Mouse (Mus musculus) midbrain, embryonic 14.5 days (tissue): ENCODE results near the gene Helz. TPM values are rescaled to one million over a fixed set of nuclear protein-coding genes. Genes with fewer than 3 reads are reported as not detected.

ENCODE experiments used
- ATAC-seq: fragments of 200-750 bp; cut with Nextera tagmentation; 2 replicates; pipeline ENCODE4 v1.8.0; 2017; ENCODE audit warnings: moderate number of reproducible peaks, moderate library complexity; ENCODE audit not compliant: low FRiP score, low TSS enrichment
- DNase-seq: peaks from one replicate; pipeline ENCODE4 v3.0.0-alpha.2; 2015
- H3K27ac ChIP-seq: fragments of 300-500 bp; sonication (generic); replicated peaks from 2 replicates; pipeline ENCODE4 v1.5.1; 2014; ENCODE audit warnings: mild to moderate bottlenecking, low read depth, low read length, moderate library complexity
- H3K27me3 ChIP-seq: fragments of 300-500 bp; sonication (generic); 2 replicates; pipeline ENCODE4 v1.6.1; 2014; ENCODE audit warnings: low read length, control low read depth, mixed read lengths; ENCODE audit not compliant: control insufficient read depth, insufficient read depth
- H3K36me3 ChIP-seq: fragments of 300-500 bp; sonication (generic); 2 replicates; pipeline ENCODE4 v1.6.1; 2014; ENCODE audit warnings: low read length, control low read depth; ENCODE audit not compliant: control insufficient read depth, insufficient read depth
- H3K4me1 ChIP-seq: fragments of 300-500 bp; sonication (generic); 2 replicates; pipeline ENCODE4 v1.6.1; 2014; ENCODE audit warnings: mild to moderate bottlenecking, antibody characterized with exemption, low read length, control low read depth; ENCODE audit not compliant: control insufficient read depth, insufficient read depth
- H3K4me2 ChIP-seq: fragments of 300-500 bp; sonication (generic); 2 replicates; pipeline ENCODE4 v1.6.1; 2014; ENCODE audit warnings: mild to moderate bottlenecking, low read length, moderate library complexity
- H3K4me3 ChIP-seq: fragments of 300-500 bp; sonication (generic); replicated peaks from 2 replicates; pipeline ENCODE4 v1.5.1; 2014; ENCODE audit warnings: low read depth, low read length
- H3K9ac ChIP-seq: fragments of 300-500 bp; sonication (generic); replicated peaks from 2 replicates; pipeline ENCODE4 v1.6.1; 2014; ENCODE audit warnings: mild to moderate bottlenecking, low read length, moderate library complexity
- H3K9me3 ChIP-seq: fragments of 300-500 bp; sonication (generic); 2 replicates; pipeline ENCODE4 v1.6.1; 2016; ENCODE audit warnings: low read length, control low read depth, mixed read lengths; ENCODE audit not compliant: control insufficient read depth
- WGBS: fragments of 180-500 bp; shearing (Covaris S2); extraction: QIAGEN DNeasy Blood & Tissue Kit; methylation state at CpG from one replicate; pipeline ENCODE4 v1.1.7; 2014; 5-methylcytosine and 5-hydroxymethylcytosine counted together
- polyA plus RNA-seq: library from polyadenylated mRNA; unstranded; fragments of >200 nt; fragmentation: Nextera tagmentation; extraction: Ambion mirVana; gene quantifications from 2 replicates; pipeline ENCODE4 v1.2.1, GENCODE M21; 2014

Gene Helz
- polyA plus RNA-seq, 1 experiment from 2014 or later, result 23.4 TPM

DNA sequence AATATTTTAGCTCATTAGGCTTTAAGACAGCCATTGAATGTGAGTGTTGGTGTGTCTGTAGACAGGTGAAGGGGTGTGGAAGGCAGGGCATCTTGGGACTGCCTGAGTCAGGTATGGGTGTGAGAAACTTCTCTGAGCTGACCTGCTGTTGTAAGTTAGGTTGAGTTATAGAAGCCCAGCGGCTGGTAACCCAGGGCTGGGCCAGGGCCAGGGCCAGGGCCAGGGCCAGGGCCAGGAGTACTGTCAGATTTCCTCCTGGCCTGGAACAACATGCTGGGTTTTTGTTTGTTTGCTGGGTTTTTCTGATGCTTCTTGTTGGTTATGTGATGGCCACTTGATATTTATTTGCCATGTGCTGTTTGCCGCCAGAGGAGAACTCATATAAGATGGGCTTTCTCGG, 76.9 kb downstream of the Helz start:
- no peak overlapping the region for H3K27ac ChIP-seq
- peaks cover 37% of the 10 kb centered on the region for H3K36me3 ChIP-seq
- no peaks in the 10 kb centered on the region for H3K27me3 ChIP-seq
- H3K4me1 ChIP-seq, result no peaks in the 10 kb centered on the region
- H3K4me3 ChIP-seq, result no peak overlapping the region
- no peak overlapping the region for H3K9ac ChIP-seq
- ATAC-seq, result no peak
- H3K9me3 ChIP-seq, result no peaks in the 10 kb centered on the region
- 96% methylated on average over 3 of the region's 3 CpGs for WGBS
- DNase-seq, result no peak
- no peak overlapping the region for H3K4me2 ChIP-seq

DNA sequence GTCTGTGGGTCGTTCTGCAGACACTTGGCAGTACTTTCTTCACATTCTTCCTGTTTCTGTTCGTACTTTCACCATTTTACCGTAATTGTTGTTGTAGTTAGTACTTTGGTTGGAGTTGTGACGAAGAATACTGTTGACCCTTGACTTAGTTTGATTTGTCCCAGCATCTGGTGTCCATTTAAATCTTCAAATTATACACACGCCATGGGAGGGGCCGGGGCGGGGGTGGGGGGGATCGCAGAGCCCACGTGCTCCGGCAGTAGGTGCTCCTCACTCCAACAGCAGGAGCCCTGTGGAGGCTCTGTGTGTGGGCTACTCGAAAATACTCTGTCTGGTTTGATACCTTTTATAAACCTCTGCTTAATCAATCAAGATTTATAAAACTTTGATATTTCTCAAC, 78.0 kb downstream of the Helz start:
- Histone ChIP-seq H3K4me1 (no peaks in the 10 kb centered on the region), H3K27me3 (no peaks in the 10 kb centered on the region), H3K4me3 (no peak overlapping the region), H3K4me2 (no peak overlapping the region), H3K9me3 (no peaks in the 10 kb centered on the region), H3K27ac (no peak overlapping the region), H3K36me3 (peaks cover 27% of the 10 kb centered on the region), H3K9ac (no peak overlapping the region)
- WGBS, result 89% methylated on average over 11 of the region's 11 CpGs
- DNase-seq (no peak), ATAC-seq (no peak)

DNA sequence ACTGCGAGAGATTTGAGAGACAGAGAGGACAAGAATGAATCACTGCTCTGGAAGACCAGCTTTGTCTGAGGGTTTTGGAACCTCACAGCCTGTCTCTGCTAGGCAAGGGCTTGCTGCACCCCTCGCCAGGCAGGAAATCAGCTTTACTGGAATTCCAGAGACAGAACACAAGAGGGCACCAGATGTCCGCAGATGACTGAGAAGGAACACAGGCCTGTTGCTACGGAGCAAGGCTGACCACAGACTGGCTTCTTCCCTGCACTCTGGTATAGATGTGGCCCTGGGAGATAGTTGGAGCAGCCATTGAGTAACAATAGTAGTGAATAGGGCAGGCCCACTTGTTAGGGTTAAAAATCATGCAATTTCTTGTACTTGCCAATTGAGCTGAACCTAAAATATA, 81.8 kb downstream of the Helz start:
- Histone ChIP-seq H3K27ac (no peak overlapping the region), H3K4me2 (no peak overlapping the region), H3K9ac (no peak overlapping the region), H3K4me3 (no peak overlapping the region), H3K9me3 (no peaks in the 10 kb centered on the region), H3K4me1 (no peaks in the 10 kb centered on the region), H3K36me3 (peaks cover 33% of the 10 kb centered on the region), H3K27me3 (no peaks in the 10 kb centered on the region)
- DNase-seq (peak; percentile 88), ATAC-seq (no peak; the same call in 1 of the 2 replicates)
- WGBS, result 37% methylated on average over 4 of the region's 4 CpGs

DNA sequence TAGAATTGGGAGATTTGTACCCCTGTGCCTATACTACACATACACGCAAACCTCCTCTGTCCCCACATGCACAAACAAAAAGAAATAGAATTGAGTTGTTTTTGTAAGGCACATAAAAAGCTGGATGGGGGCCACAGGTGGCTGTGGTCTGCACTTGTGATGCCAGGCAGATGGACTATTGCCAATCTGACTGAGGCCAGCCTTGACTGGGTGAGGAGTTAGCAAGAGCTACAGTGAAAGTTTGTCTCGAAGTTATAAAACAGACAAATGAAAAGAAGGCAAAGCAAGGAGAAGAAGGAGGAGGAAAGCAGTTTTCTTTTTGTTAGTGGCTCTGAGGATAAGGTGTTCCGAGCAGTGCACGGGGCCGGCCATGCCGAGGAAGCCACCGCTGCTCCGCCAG, 82.2 kb downstream of the Helz start:
- H3K4me2 ChIP-seq, result no peak overlapping the region
- H3K4me3 ChIP-seq, result no peak overlapping the region
- no peak overlapping the region for H3K27ac ChIP-seq
- no peaks in the 10 kb centered on the region for H3K9me3 ChIP-seq
- H3K4me1 ChIP-seq, result no peaks in the 10 kb centered on the region
- H3K27me3 ChIP-seq, result no peaks in the 10 kb centered on the region
- H3K36me3 ChIP-seq, result peaks cover 38% of the 10 kb centered on the region
- ATAC-seq (no peak), DNase-seq (no peak)
- WGBS, result 90% methylated on average over 8 of the region's 8 CpGs
- H3K9ac ChIP-seq, result no peak overlapping the region

DNA sequence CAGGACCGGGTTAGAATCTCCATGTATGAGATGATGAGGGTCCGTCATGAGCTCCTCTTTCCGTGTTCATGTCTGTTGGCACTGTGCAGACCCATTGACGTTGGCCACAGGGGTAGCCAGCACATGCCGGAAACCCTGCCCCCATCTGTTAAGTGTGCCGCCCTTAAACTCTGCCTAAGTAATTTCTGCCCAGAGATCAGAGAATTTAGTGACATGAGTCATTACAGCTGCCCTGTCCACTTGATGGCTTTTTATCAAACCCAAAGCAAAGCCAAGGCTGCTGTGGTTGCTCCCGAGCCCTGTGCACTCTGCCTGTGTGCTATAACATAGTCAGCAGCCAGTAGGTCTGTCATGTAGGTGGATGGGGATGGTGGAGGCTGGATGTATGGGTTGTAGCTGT, 83.4 kb downstream of the Helz start:
- peaks cover 48% of the 10 kb centered on the region for H3K36me3 ChIP-seq
- no peaks in the 10 kb centered on the region for H3K4me1 ChIP-seq
- 90% methylated on average over 7 of the region's 7 CpGs for WGBS
- H3K27ac ChIP-seq, result no peak overlapping the region
- H3K4me2 ChIP-seq, result no peak overlapping the region
- no peaks in the 10 kb centered on the region for H3K9me3 ChIP-seq
- H3K4me3 ChIP-seq, result no peak overlapping the region
- no peak overlapping the region for H3K9ac ChIP-seq
- ATAC-seq, result no peak
- H3K27me3 ChIP-seq, result no peaks in the 10 kb centered on the region
- no peak for DNase-seq

DNA sequence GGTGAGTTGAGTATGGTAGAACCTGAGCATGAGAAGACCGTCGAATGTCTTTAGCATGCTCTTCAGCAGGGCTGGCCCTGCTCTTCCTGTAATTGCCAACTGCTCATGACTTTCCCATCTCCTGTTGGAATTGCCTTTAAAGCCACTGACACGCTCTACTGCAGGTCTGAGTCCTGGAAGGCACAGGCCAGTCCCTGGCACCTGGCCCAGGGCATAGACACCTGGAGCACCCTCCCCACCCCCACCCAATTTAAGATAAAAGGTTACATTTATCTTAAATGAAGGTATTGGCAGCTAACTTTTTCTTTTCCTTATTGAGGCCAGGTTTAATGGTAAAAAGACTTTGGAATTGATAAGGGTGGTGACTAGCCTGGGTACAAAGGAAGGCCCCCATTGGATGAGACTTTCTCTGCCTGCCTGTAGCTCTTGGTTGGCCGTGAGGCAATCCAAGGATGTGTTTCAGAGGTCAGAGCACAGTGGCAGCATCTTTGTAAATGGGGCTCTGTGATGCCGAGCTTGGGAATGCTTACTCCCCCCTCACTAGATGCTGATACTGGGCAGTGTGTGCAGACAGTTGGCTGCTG, 85.9 kb downstream of the Helz start:
- Histone ChIP-seq H3K27ac (no peak overlapping the region), H3K27me3 (no peaks in the 10 kb centered on the region), H3K9me3 (no peaks in the 10 kb centered on the region), H3K4me3 (no peak overlapping the region), H3K4me2 (no peak overlapping the region), H3K4me1 (no peaks in the 10 kb centered on the region), H3K36me3 (peaks cover 59% of the 10 kb centered on the region), H3K9ac (no peak overlapping the region)
- DNase-seq, result no peak
- WGBS, result 91% methylated on average over 5 of the region's 5 CpGs
- no peak for ATAC-seq

DNA sequence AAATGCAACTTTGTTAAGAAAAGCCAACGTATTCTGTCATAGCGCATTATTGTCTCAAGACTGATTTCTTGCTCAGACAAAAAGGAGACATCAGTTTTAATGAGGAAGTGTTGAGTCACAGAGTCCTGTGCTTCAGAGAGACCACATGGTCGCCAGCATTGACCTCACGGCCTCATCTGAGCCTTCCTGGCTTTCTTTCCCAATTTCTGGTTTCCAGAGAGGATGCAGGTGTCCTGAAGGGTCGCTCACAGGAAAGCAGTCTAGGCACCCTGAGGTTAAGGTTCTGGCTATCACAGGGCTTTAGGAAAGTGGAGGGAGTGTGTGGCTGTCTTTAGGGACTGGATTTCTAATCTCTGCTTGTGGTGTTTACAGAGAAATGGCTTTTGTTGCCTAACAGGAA, 90.4 kb downstream of the Helz start:
- H3K36me3 ChIP-seq, result peaks cover 61% of the 10 kb centered on the region
- no peaks in the 10 kb centered on the region for H3K9me3 ChIP-seq
- 84% methylated on average over 5 of the region's 5 CpGs for WGBS

DNA sequence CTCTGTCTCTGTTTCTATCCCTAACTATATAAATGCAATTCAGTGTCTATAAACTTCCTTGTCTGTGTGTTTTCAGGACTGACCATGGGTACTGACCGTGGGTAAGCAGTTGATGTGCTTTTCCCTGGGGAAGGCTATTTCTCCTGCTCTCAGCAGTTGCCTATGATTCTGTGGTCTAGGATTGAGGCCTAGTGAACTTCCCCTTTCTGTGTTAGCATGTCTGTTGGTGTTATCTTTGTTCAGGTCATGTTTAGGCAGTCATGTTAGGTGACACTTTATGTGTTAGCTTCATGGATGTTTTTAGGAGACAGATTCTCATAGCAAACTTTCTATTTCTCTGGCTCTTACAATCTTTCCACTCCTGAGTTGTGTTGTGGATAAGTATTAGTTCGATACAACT, 91.9 kb downstream of the Helz start:
- ATAC-seq (no peak), DNase-seq (no peak)
- Histone ChIP-seq H3K27me3 (no peaks in the 10 kb centered on the region), H3K36me3 (peaks cover 50% of the 10 kb centered on the region), H3K4me1 (no peaks in the 10 kb centered on the region), H3K4me2 (no peak overlapping the region), H3K27ac (no peak overlapping the region), H3K4me3 (no peak overlapping the region), H3K9ac (no peak overlapping the region), H3K9me3 (no peaks in the 10 kb centered on the region)
- 96% methylated on average over 2 of the region's 2 CpGs for WGBS

More for the DNA sequence above, 90.4 kb downstream of the Helz start:
- ATAC-seq (no peak), DNase-seq (no peak)
- H3K4me3 ChIP-seq, result no peak overlapping the region
- H3K9ac ChIP-seq, result no peak overlapping the region
- no peaks in the 10 kb centered on the region for H3K27me3 ChIP-seq
- H3K4me1 ChIP-seq, result no peaks in the 10 kb centered on the region
- no peak overlapping the region for H3K27ac ChIP-seq
- no peak overlapping the region for H3K4me2 ChIP-seq

DNA sequence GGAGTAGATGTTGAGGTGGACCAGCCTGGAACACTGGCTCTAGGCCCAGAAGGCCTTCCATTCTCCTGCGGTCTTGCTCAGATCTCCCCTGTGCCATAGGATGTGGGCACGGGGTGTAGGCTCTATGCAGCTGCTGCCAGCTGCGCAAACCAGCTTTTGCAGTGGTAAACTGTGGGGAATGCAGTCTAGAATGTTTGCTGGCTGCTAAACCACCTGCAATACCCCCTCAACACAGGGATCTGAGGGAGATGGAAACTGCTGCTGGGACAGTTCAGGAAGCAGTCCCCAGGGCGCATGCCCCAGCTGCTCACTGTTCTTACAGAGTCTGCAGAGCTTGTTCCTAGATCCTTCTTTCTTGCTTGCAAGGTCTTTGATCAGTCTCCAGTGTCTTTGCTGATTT, 96.7 kb downstream of the Helz start:
- H3K4me3 ChIP-seq, result no peak overlapping the region
- H3K9me3 ChIP-seq, result no peaks in the 10 kb centered on the region
- no peaks in the 10 kb centered on the region for H3K4me1 ChIP-seq
- no peak overlapping the region for H3K27ac ChIP-seq
- ATAC-seq (no peak), DNase-seq (no peak)
- peaks cover 39% of the 10 kb centered on the region for H3K36me3 ChIP-seq
- 94% methylated on average over 4 of the region's 4 CpGs for WGBS
- H3K4me2 ChIP-seq, result no peak overlapping the region
- no peak overlapping the region for H3K9ac ChIP-seq
- H3K27me3 ChIP-seq, result no peaks in the 10 kb centered on the region
